Mouse (Mus musculus) myocyte (in vitro differentiated cells): ENCODE data around the gene Grb14. TPM values are rescaled to one million over a fixed set of nuclear protein-coding genes. Genes with fewer than 3 reads are reported as not detected.

Experiments
- H3K27me3 ChIP-seq: one replicate; pipeline ENCODE4 v1.6.1; 2011; ENCODE audit not compliant: control insufficient read depth, insufficient read depth, insufficient read length
- H3K36me3 ChIP-seq: one replicate; pipeline ENCODE4 v1.6.1; 2011; ENCODE audit not compliant: control insufficient read depth, insufficient read depth
- H3K4me2 ChIP-seq: one replicate; pipeline ENCODE4 v1.6.1; 2011; ENCODE audit warnings: low read depth, control low read depth
- H3K4me3 ChIP-seq: one replicate; pipeline ENCODE4 v1.5.1; 2011; ENCODE audit warnings: mild to moderate bottlenecking, control low read depth, moderate library complexity
- H3K79me2 ChIP-seq: one replicate; pipeline ENCODE4 v1.6.1; 2011; ENCODE audit not compliant: control insufficient read depth, insufficient read depth
- H3ac ChIP-seq: one replicate; pipeline ENCODE4 v1.6.1; 2011; ENCODE audit not compliant: control insufficient read depth, insufficient read length
- CEBPB ChIP-seq: IDR thresholded peaks from 2 replicates; pipeline ENCODE4 v1.6.1; 2011; ENCODE audit warnings: mild to moderate bottlenecking, moderate library complexity; ENCODE audit not compliant: poor library complexity, insufficient read depth, severe bottlenecking
- E2F4 ChIP-seq: IDR thresholded peaks from one replicate; pipeline ENCODE4 v1.6.1; 2011; ENCODE audit warnings: mild to moderate bottlenecking, control low read depth, moderate library complexity; ENCODE audit not compliant: insufficient read depth
- MAX ChIP-seq: IDR thresholded peaks from one replicate; pipeline ENCODE4 v1.6.1; 2011; ENCODE audit warnings: low read depth, mild to moderate bottlenecking, control low read depth
- MYOD1 ChIP-seq, 3 experiments: IDR thresholded peaks; one replicate each; pipeline ENCODE4 v1.6.1; 2011; ENCODE audit warnings: control low read depth in 2 of 3, low read depth in 2 of 3, mild to moderate bottlenecking in 2 of 3, moderate library complexity in 1 of 3; ENCODE audit not compliant: insufficient read length in 2 of 3, control insufficient read depth in 1 of 3
- MYOG ChIP-seq, 3 experiments: IDR thresholded peaks; one replicate each; pipeline ENCODE4 v1.6.1; 2011; ENCODE audit warnings: control low read depth in 2 of 3, low read depth in 2 of 3, mild to moderate bottlenecking in 2 of 3; ENCODE audit not compliant: insufficient read length in 2 of 3, control insufficient read depth in 1 of 3, insufficient read depth in 1 of 3
- POLR2A ChIP-seq: IDR thresholded peaks from one replicate; pipeline ENCODE4 v1.6.1; 2011; ENCODE audit warnings: low read depth, mild to moderate bottlenecking, control low read depth, moderate library complexity; ENCODE audit not compliant: insufficient read length
- POLR2AphosphoS2 ChIP-seq: IDR thresholded peaks from one replicate; pipeline ENCODE4 v1.6.1; 2011; ENCODE audit warnings: low read depth, control low read depth; ENCODE audit not compliant: insufficient read length
- REST ChIP-seq: IDR thresholded peaks from one replicate; pipeline ENCODE4 v1.6.1; 2011; ENCODE audit warnings: mild to moderate bottlenecking, control low read depth, moderate library complexity; ENCODE audit not compliant: insufficient read depth, insufficient read length
- SRF ChIP-seq: IDR thresholded peaks from one replicate; pipeline ENCODE4 v1.6.1; 2011; ENCODE audit warnings: low read depth; ENCODE audit not compliant: control insufficient read depth, insufficient read length
- TCF12 ChIP-seq: IDR thresholded peaks from one replicate; pipeline ENCODE4 v1.6.1; 2011; ENCODE audit warnings: mild to moderate bottlenecking, control low read depth; ENCODE audit not compliant: poor library complexity, insufficient read depth, severe bottlenecking
- TCF3 ChIP-seq: IDR thresholded peaks from one replicate; pipeline ENCODE4 v1.6.1; 2011; ENCODE audit warnings: low read depth, control low read depth; ENCODE audit not compliant: insufficient read length
- USF1 ChIP-seq: IDR thresholded peaks from one replicate; pipeline ENCODE4 v1.6.1; 2011; ENCODE audit warnings: low read depth, mild to moderate bottlenecking, control low read depth, moderate library complexity
- polyA plus RNA-seq: library from polyadenylated mRNA; unstranded; fragments of >200 nt; fragmentation: generic; extraction: Trizol; gene quantifications from one replicate; pipeline ENCODE4 v1.2.1, GENCODE M21; 2012; ENCODE audit warnings: missing spikeins

Grb14 gene
- polyA plus RNA-seq, 1 experiment: 0.66 TPM

- no peaks in the 10 kb centered on the region for H3K27me3 ChIP-seq
- no peak overlapping the region for H3K4me3 ChIP-seq
- TF ChIP-seq USF1: no peak
- no peak for TF ChIP-seq SRF
- no peak for TF ChIP-seq TCF12
- no peak for TF ChIP-seq CEBPB
- no peak for TF ChIP-seq TCF3
- TF ChIP-seq MAX: no peak
- no peak for TF ChIP-seq E2F4
- no peak for TF ChIP-seq POLR2A
- no peak for TF ChIP-seq MYOD1 (IDR thresholded peaks at IDR 0.05; ENCODE audit: control insufficient read depth in 1 of 3, insufficient read length in 2 of 3, low read depth in 2 of 3)
- no peak for TF ChIP-seq REST
- TF ChIP-seq POLR2AphosphoS2: no peak
- no peak for TF ChIP-seq MYOG (IDR thresholded peaks at IDR 0.05; ENCODE audit: control insufficient read depth in 1 of 3, insufficient read depth in 1 of 3, insufficient read length in 2 of 3, low read depth in 2 of 3)
- H3ac ChIP-seq: no peak overlapping the region
- H3K4me2 ChIP-seq: no peak overlapping the region
- H3K79me2 ChIP-seq: no peaks in the 10 kb centered on the region
- no peaks in the 10 kb centered on the region for H3K36me3 ChIP-seq
Measured at GRCm38 (mm10) chr2:65048234-65049017, 23.6 kb upstream of the Grb14 start.

GRCm38 (mm10) chr2:65038164-65038563, 13.4 kb upstream of the Grb14 start:
- H3ac ChIP-seq: no peak overlapping the region
- H3K79me2 ChIP-seq: no peaks in the 10 kb centered on the region
- H3K36me3 ChIP-seq: no peaks in the 10 kb centered on the region
- no peak overlapping the region for H3K4me2 ChIP-seq
- no peak overlapping the region for H3K4me3 ChIP-seq
- no peaks in the 10 kb centered on the region for H3K27me3 ChIP-seq
- no peak for TF ChIP-seq SRF
- TF ChIP-seq POLR2A: no peak
- TF ChIP-seq REST: no peak
- TF ChIP-seq MYOG (IDR thresholded peaks at IDR 0.05; ENCODE audit: control insufficient read depth in 1 of 3, insufficient read depth in 1 of 3, insufficient read length in 2 of 3, low read depth in 2 of 3): no peak

GRCm38 (mm10) chr2:65037546-65037945, 12.8 kb upstream of the Grb14 start:
- no peaks in the 10 kb centered on the region for H3K36me3 ChIP-seq
- no peaks in the 10 kb centered on the region for H3K27me3 ChIP-seq
- H3K4me2 ChIP-seq: no peak overlapping the region
- H3K79me2 ChIP-seq: no peaks in the 10 kb centered on the region
- TF ChIP-seq MYOG (IDR thresholded peaks at IDR 0.05; ENCODE audit: control insufficient read depth in 1 of 3, insufficient read depth in 1 of 3, insufficient read length in 2 of 3, low read depth in 2 of 3) (no peak), POLR2AphosphoS2 (no peak), SRF (no peak), POLR2A (no peak), TCF3 (no peak), TCF12 (no peak), E2F4 (no peak), MYOD1 (IDR thresholded peaks at IDR 0.05; ENCODE audit: control insufficient read depth in 1 of 3, insufficient read length in 2 of 3, low read depth in 2 of 3) (no peak), REST (no peak), USF1 (no peak)
- H3ac ChIP-seq: no peak overlapping the region
- H3K4me3 ChIP-seq: no peak overlapping the region

GRCm38 (mm10) chr2:65022363-65023240, 2.2 kb downstream of the Grb14 start:
- TF ChIP-seq E2F4 (no peak), MYOG (IDR thresholded peaks at IDR 0.05; ENCODE audit: control insufficient read depth in 1 of 3, insufficient read depth in 1 of 3, insufficient read length in 2 of 3, low read depth in 2 of 3) (no peak), TCF12 (no peak), POLR2AphosphoS2 (no peak), USF1 (no peak), TCF3 (no peak), CEBPB (no peak), POLR2A (no peak), REST (no peak), MAX (no peak), MYOD1 (IDR thresholded peaks at IDR 0.05; ENCODE audit: control insufficient read depth in 1 of 3, insufficient read length in 2 of 3, low read depth in 2 of 3) (no peak), SRF (no peak)
- H3K4me3 ChIP-seq: peak overlapping the region; percentile 14
- no peaks in the 10 kb centered on the region for H3K79me2 ChIP-seq
- H3K36me3 ChIP-seq: no peaks in the 10 kb centered on the region
- peak overlapping the region; percentile 85 for H3K4me2 ChIP-seq
- H3K27me3 ChIP-seq: no peaks in the 10 kb centered on the region
- peak overlapping the region; percentile 5 for H3ac ChIP-seq
